Mouse (Mus musculus) CH12.LX (cell line): ENCODE data around the gene Cbx2.

Experiments used
- CHD2 ChIP-seq: IDR thresholded peaks from 2 replicates; pipeline ENCODE4 v1.6.1; 2011; ENCODE audit warnings: low read length, improper control_type of control experiment
- CTCF ChIP-seq, 2 experiments: IDR thresholded peaks in 1 of 2; conservative IDR thresholded peaks in 1 of 2; 2 replicates each; pipeline ENCODE4 v1.5.1; 2011 to 2012; ENCODE audit warnings: low read depth in 2 of 2, low read length in 2 of 2, improper control_type of control experiment in 1 of 2, inconsistent platforms in 1 of 2, mild to moderate bottlenecking in 1 of 2, moderate library complexity in 1 of 2
- E2F4 ChIP-seq: IDR thresholded peaks from 2 replicates; pipeline ENCODE4 v1.6.1; 2011; ENCODE audit warnings: low read depth, low read length, improper control_type of control experiment; ENCODE audit not compliant: insufficient replicate concordance
- KAT2A ChIP-seq: IDR thresholded peaks from 2 replicates; pipeline ENCODE4 v1.6.1; 2012; ENCODE audit warnings: low read length, improper control_type of control experiment, inconsistent platforms; ENCODE audit not compliant: insufficient replicate concordance
- MAZ ChIP-seq: IDR thresholded peaks from 2 replicates; pipeline ENCODE4 v1.6.1; 2012; ENCODE audit warnings: low read depth, mild to moderate bottlenecking, inconsistent platforms, low read length, improper control_type of control experiment, moderate library complexity
- MXI1 ChIP-seq: IDR thresholded peaks from 2 replicates; pipeline ENCODE4 v1.6.1; 2011; ENCODE audit warnings: mild to moderate bottlenecking, low read depth, low read length, improper control_type of control experiment
- NELFE ChIP-seq: IDR thresholded peaks from 2 replicates; pipeline ENCODE4 v1.6.1; 2011; ENCODE audit warnings: low read depth, low read length, improper control_type of control experiment
- RCOR1 ChIP-seq: conservative IDR thresholded peaks from 2 replicates; pipeline ENCODE4 v1.6.1; 2012; ENCODE audit warnings: low read depth, mild to moderate bottlenecking, inconsistent platforms, low read length, improper control_type of control experiment
- TBP ChIP-seq: conservative IDR thresholded peaks from 2 replicates; pipeline ENCODE4 v1.6.1; 2011; ENCODE audit warnings: low read depth, low read length, improper control_type of control experiment
- ZKSCAN1 ChIP-seq: IDR thresholded peaks from 2 replicates; pipeline ENCODE4 v1.6.1; 2012; ENCODE audit warnings: low read depth, inconsistent platforms, low read length, improper control_type of control experiment, borderline replicate concordance
- ZNF384 ChIP-seq: IDR thresholded peaks from 2 replicates; pipeline ENCODE4 v1.6.1; 2012; ENCODE audit warnings: low read depth, low read length, improper control_type of control experiment, inconsistent platforms

- TF ChIP-seq NELFE, result no peak
- TF ChIP-seq KAT2A, result no peak
- no peak; the same call in 1 of the 2 replicates for TF ChIP-seq MXI1
- TF ChIP-seq RCOR1, result no peak
- no peak for TF ChIP-seq ZKSCAN1
- no peak for TF ChIP-seq TBP
- no peak for TF ChIP-seq ZNF384
- peak in 1 of 2 experiments; percentile 74; a peak in 2 of 4 replicates for TF ChIP-seq CTCF (conservative IDR thresholded peaks at IDR 0.05 in 1 of 2, IDR thresholded peaks at IDR 0.05 in 1 of 2; ENCODE audit: low read depth in 2 of 2, low read length in 2 of 2)
- TF ChIP-seq CHD2, result no peak
- TF ChIP-seq E2F4, result no peak
- no peak for TF ChIP-seq MAZ
These were observed 31.9 kb downstream of the Cbx2 start for GRCm38 (mm10) chr11:119054351-119055345.
